ENCODE assay signal across 18 mouse cellular contexts in genomic region chr10:106242180-106242579, GRCm38 (mm10).
DNase-seq lines count a peak whose midpoint lies in the region; ATAC-seq and TF ChIP-seq lines count a peak whose summit lies in the region.
"Had no signal": no experiment of that assay in that cellular context is flagged by ENCODE, and none has a peak within 500 bp of the region (broad histone marks: within the 10 kb centered on the region; RNA-seq: fewer than 3 reads in every experiment).

No protein-coding gene starts in this region.

- H3K36me3 ChIP-seq in embryonic facial prominence, embryonic 14.5 days (ENCODE audit: control insufficient read depth, insufficient read depth, low read length): no peaks in the 10 kb centered on the region
- H3K36me3 ChIP-seq in embryonic facial prominence, embryonic 10.5 days (replicated peaks): no peaks in the 10 kb centered on the region
- no peaks in the 10 kb centered on the region for H3K36me3 ChIP-seq in lung, embryonic 14.5 days (ENCODE audit: insufficient read depth)
- H3K36me3 ChIP-seq: neural tube, embryonic 13.5 days had no signal

- intact Hi-C loops in heart, postnatal 10 days (cut with DNase I): no loop called here
- intact Hi-C loops in heart, postnatal 36 days (cut with DNase I): no loop called here

- peak; percentile 16 for DNase-seq in embryonic facial prominence, embryonic 14.5 days (ENCODE audit: low spot score)
- DNase-seq in embryonic facial prominence, embryonic 10.5 days (ENCODE audit: low spot score): no peak
- DNase-seq in heart, postnatal 10 days: peak; percentile 3 to 8
- DNase-seq in heart, postnatal 36 days: no peak
- DNase-seq in lung, embryonic 14.5 days: peak; percentile 88
- DNase-seq in lung, postnatal 36 days: no peak
- DNase-seq in brain, adult 2 months (ENCODE audit: low read depth, low spot score): peak; percentile 63
- DNase-seq in kidney, adult 11 months: no peak
- DNase-seq: adrenal gland, adult 8-10 months; cerebellum, adult 8-10 months; embryo, embryonic 11 days; gastrocnemius, postnatal 25 days; kidney, adult 2 months; kidney, postnatal 14 days; lung, adult 2 months; right cerebral cortex, postnatal 14 days had no signal

- no peaks in the 10 kb centered on the region for H3K9me3 ChIP-seq in embryonic facial prominence, embryonic 14.5 days (ENCODE audit: control insufficient read depth, low read length)
- H3K9me3 ChIP-seq in embryonic facial prominence, embryonic 10.5 days: no peaks in the 10 kb centered on the region
- H3K9me3 ChIP-seq in lung, embryonic 14.5 days (ENCODE audit: low read depth, low read length): no peaks in the 10 kb centered on the region
- H3K9me3 ChIP-seq: neural tube, embryonic 13.5 days had no signal

- no peak for TF ChIP-seq CTCF in lung, embryonic 14.5 days (IDR thresholded peaks at IDR 0.05; ENCODE audit: low read depth)

- no peak overlapping the region for H3K9ac ChIP-seq in embryonic facial prominence, embryonic 14.5 days (ENCODE audit: low read depth, low read length)
- H3K9ac ChIP-seq in lung, embryonic 14.5 days: no peak overlapping the region
- H3K9ac ChIP-seq: neural tube, embryonic 13.5 days had no signal

- H3K4me1 ChIP-seq in embryonic facial prominence, embryonic 14.5 days (ENCODE audit: control insufficient read depth, insufficient read depth, low read length): no peaks in the 10 kb centered on the region; the same call in 1 of the 2 replicates
- H3K4me1 ChIP-seq in embryonic facial prominence, embryonic 10.5 days: no peaks in the 10 kb centered on the region
- no peaks in the 10 kb centered on the region for H3K4me1 ChIP-seq in lung, embryonic 14.5 days (ENCODE audit: insufficient read depth)
- H3K4me1 ChIP-seq: neural tube, embryonic 13.5 days had no signal

- no peak overlapping the region for H3K4me2 ChIP-seq in embryonic facial prominence, embryonic 14.5 days (ENCODE audit: low read depth, low read length)
- no peak overlapping the region for H3K4me2 ChIP-seq in lung, embryonic 14.5 days
- H3K4me2 ChIP-seq: heart, embryonic 11.5 days; neural tube, embryonic 13.5 days had no signal

- no peak for ATAC-seq in embryonic facial prominence, embryonic 14.5 days (ENCODE audit: low read depth)
- ATAC-seq in lung, embryonic 14.5 days (ENCODE audit: insufficient read depth): peak; percentile 95

- H3K27ac ChIP-seq in embryonic facial prominence, embryonic 14.5 days (replicated peaks; ENCODE audit: low read depth, low read length): no peak overlapping the region
- H3K27ac ChIP-seq in embryonic facial prominence, embryonic 10.5 days (replicated peaks): no peak overlapping the region
- no peak overlapping the region for H3K27ac ChIP-seq in lung, embryonic 14.5 days (ENCODE audit: low read depth)
- H3K27ac ChIP-seq: neural tube, embryonic 13.5 days had no signal

- 53% methylated on average over 1 of the region's 1 CpGs for WGBS in embryonic facial prominence, embryonic 14.5 days
- 72% methylated on average over 1 of the region's 1 CpGs for WGBS in embryonic facial prominence, embryonic 10.5 days
- WGBS in lung, embryonic 14.5 days: 32% methylated on average over 1 of the region's 1 CpGs

- no peaks in the 10 kb centered on the region for H3K27me3 ChIP-seq in embryonic facial prominence, embryonic 14.5 days (replicated peaks; ENCODE audit: control insufficient read depth, insufficient read depth, low read length)
- no peaks in the 10 kb centered on the region for H3K27me3 ChIP-seq in embryonic facial prominence, embryonic 10.5 days (replicated peaks; ENCODE audit: low read depth, poor library complexity, severe bottlenecking)
- no peaks in the 10 kb centered on the region for H3K27me3 ChIP-seq in lung, embryonic 14.5 days (ENCODE audit: insufficient read depth, low read length)
- H3K27me3 ChIP-seq: neural tube, embryonic 13.5 days had no signal

- no peak overlapping the region for H3K4me3 ChIP-seq in embryonic facial prominence, embryonic 14.5 days (ENCODE audit: low read depth, low read length)
- no peak overlapping the region for H3K4me3 ChIP-seq in embryonic facial prominence, embryonic 10.5 days
- H3K4me3 ChIP-seq in lung, embryonic 14.5 days (ENCODE audit: low read depth, low read length): no peak overlapping the region
- H3K4me3 ChIP-seq: neural tube, embryonic 13.5 days had no signal

Comparison
In these comparisons a context has a peak if more than half of its experiments do, and no peak if none do; other contexts are left out.
1. DNase-seq: peak in embryonic facial prominence, embryonic 14.5 days (single experiment), heart, postnatal 10 days (2 of 2), lung, embryonic 14.5 days (single experiment) and brain, adult 2 months (single experiment); none in embryonic facial prominence, embryonic 10.5 days (single experiment), heart, postnatal 36 days (0 of 2), lung, postnatal 36 days (single experiment) and kidney, adult 11 months (single experiment).